Mouse (Mus musculus): ENCODE data around the gene Fbxo41. TPM values are rescaled to one million over a fixed set of nuclear protein-coding genes. Genes with fewer than 3 reads are reported as not detected.

Fbxo41 gene
- polyA plus RNA-seq (2014; fragmentation: Nextera tagmentation; extraction: Ambion mirVana), result 9.9 and 10.0 TPM in 2 replicates

DNA sequence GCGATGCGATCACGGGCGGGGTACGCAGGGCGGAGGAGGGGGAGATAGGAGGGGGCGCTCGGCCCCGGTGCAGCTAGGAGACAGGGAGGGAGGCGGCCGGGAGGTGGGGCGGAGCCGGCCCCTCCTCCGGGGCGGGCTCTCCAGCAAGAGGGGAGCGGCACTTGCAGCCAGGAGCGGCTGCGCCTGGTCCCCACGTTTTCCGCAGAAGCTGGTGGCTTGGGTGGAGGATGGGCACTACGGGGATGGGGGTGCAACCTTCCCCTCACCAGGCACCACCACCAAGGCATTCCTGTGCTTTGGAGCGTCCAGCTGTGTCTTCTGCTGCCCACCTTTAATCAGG, at the start of gene Fbxo41:
Fbxo41 (minus strand) TSS at position 84 of the 340 bp plus-strand sequence.
- Histone ChIP-seq H3K27me3 (ENCODE audit: control insufficient read depth, insufficient read depth, low read length) (no peaks in the 10 kb centered on the region; the same call in 1 of the 2 replicates), H3K36me3 (ENCODE audit: control insufficient read depth, insufficient read depth, low read length) (no peaks in the 10 kb centered on the region), H3K9ac (replicated peaks; ENCODE audit: low read depth, low read length) (peak within 1 kb of the TSS; percentile 90), H3K4me2 (ENCODE audit: low read depth, low read length) (peak within 1 kb of the TSS; percentile 74), H3K9me3 (ENCODE audit: control insufficient read depth, low read length) (no peaks in the 10 kb centered on the region), H3K4me1 (ENCODE audit: control insufficient read depth, insufficient read depth, low read length) (0 out of 2 replicates have a peak, but pooled peaks cover 3% of the 10 kb centered on the region), H3K4me3 (ENCODE audit: low read depth, low read length) (peak within 1 kb of the TSS; percentile 89), H3K27ac (ENCODE audit: low read depth, low read length) (peak within 1 kb of the TSS; percentile 80)
- peak; percentile 91 for ATAC-seq (ENCODE audit: low read depth)
- WGBS, result 5% methylated on average over 15 of the region's 22 CpGs

- WGBS, result 89% methylated on average over 5 of the region's 5 CpGs
- Histone ChIP-seq H3K36me3 (ENCODE audit: control insufficient read depth, insufficient read depth, low read length) (no peaks in the 10 kb centered on the region), H3K9ac (replicated peaks; ENCODE audit: low read depth, low read length) (no peak overlapping the region), H3K4me2 (ENCODE audit: low read depth, low read length) (no peak overlapping the region), H3K4me1 (ENCODE audit: control insufficient read depth, insufficient read depth, low read length) (no peaks in the 10 kb centered on the region), H3K27ac (ENCODE audit: low read depth, low read length) (no peak overlapping the region), H3K4me3 (ENCODE audit: low read depth, low read length) (no peak overlapping the region), H3K27me3 (ENCODE audit: control insufficient read depth, insufficient read depth, low read length) (no peaks in the 10 kb centered on the region), H3K9me3 (ENCODE audit: control insufficient read depth, low read length) (no peaks in the 10 kb centered on the region)
- no peak for ATAC-seq (ENCODE audit: low read depth)
These were observed 44.8 kb upstream of the Fbxo41 start for GRCm38 (mm10) chr6:85547642-85548041.

- no peaks in the 10 kb centered on the region for H3K27me3 ChIP-seq (ENCODE audit: control insufficient read depth, insufficient read depth, low read length)
- H3K36me3 ChIP-seq (ENCODE audit: control insufficient read depth, insufficient read depth, low read length), result no peaks in the 10 kb centered on the region
- 69% methylated on average over 13 of the region's 13 CpGs for WGBS
- no peak for ATAC-seq (ENCODE audit: low read depth)
- H3K4me2 ChIP-seq (ENCODE audit: low read depth, low read length), result no peak overlapping the region
- no peak overlapping the region for H3K27ac ChIP-seq (ENCODE audit: low read depth, low read length)
- H3K9ac ChIP-seq (replicated peaks; ENCODE audit: low read depth, low read length), result no peak overlapping the region
- H3K9me3 ChIP-seq (ENCODE audit: control insufficient read depth, low read length), result no peaks in the 10 kb centered on the region
- no peak overlapping the region for H3K4me3 ChIP-seq (ENCODE audit: low read depth, low read length)
- no peaks in the 10 kb centered on the region for H3K4me1 ChIP-seq (ENCODE audit: control insufficient read depth, insufficient read depth, low read length)
These were observed 41.6 kb upstream of the Fbxo41 start for GRCm38 (mm10) chr6:85544251-85544881.

- Histone ChIP-seq H3K36me3 (ENCODE audit: control insufficient read depth, insufficient read depth, low read length) (no peaks in the 10 kb centered on the region), H3K9ac (replicated peaks; ENCODE audit: low read depth, low read length) (no peak overlapping the region), H3K4me2 (ENCODE audit: low read depth, low read length) (no peak overlapping the region), H3K4me3 (ENCODE audit: low read depth, low read length) (no peak overlapping the region), H3K4me1 (ENCODE audit: control insufficient read depth, insufficient read depth, low read length) (no peaks in the 10 kb centered on the region), H3K9me3 (ENCODE audit: control insufficient read depth, low read length) (no peaks in the 10 kb centered on the region), H3K27me3 (ENCODE audit: control insufficient read depth, insufficient read depth, low read length) (no peaks in the 10 kb centered on the region), H3K27ac (ENCODE audit: low read depth, low read length) (no peak overlapping the region)
- WGBS, result 85% methylated on average over 10 of the region's 10 CpGs
- no peak for ATAC-seq (ENCODE audit: low read depth)
These were observed 40.8 kb upstream of the Fbxo41 start for GRCm38 (mm10) chr6:85543351-85544175.

DNA sequence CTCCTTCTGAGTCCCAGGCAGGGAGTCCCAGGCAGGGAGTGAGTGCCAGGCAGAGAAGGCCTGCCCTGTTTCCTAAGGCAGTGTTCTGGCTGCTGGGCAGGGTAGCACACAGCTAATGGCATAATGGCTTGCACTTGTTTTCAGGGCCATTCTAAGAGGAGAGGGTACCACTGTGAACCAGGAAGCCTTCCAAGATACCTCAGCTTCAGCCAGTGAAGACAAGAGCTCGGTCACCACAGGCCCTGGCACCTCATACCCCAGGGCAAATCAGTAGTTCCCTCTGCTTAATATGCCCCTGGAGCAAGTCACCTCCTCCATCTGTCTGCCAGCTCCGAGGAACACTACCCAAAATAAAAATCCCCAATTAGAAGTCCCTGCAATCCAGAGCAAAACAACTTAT, 20.0 kb upstream of the Fbxo41 start:
- Histone ChIP-seq H3K27ac (ENCODE audit: low read depth, low read length) (no peak overlapping the region), H3K36me3 (ENCODE audit: control insufficient read depth, insufficient read depth, low read length) (no peaks in the 10 kb centered on the region), H3K4me2 (ENCODE audit: low read depth, low read length) (no peak overlapping the region), H3K4me3 (ENCODE audit: low read depth, low read length) (no peak overlapping the region), H3K9ac (replicated peaks; ENCODE audit: low read depth, low read length) (no peak overlapping the region), H3K4me1 (ENCODE audit: control insufficient read depth, insufficient read depth, low read length) (peaks cover 3% of the 10 kb centered on the region; the same call in 1 of the 2 replicates), H3K27me3 (ENCODE audit: control insufficient read depth, insufficient read depth, low read length) (no peaks in the 10 kb centered on the region), H3K9me3 (ENCODE audit: control insufficient read depth, low read length) (no peaks in the 10 kb centered on the region)
- WGBS, result 74% methylated on average over 2 of the region's 2 CpGs
- ATAC-seq (ENCODE audit: low read depth), result no peak

GRCm38 (mm10) chr6:85522026-85522425, 19.2 kb upstream of the Fbxo41 start:
- no peaks in the 10 kb centered on the region for H3K27me3 ChIP-seq (ENCODE audit: control insufficient read depth, insufficient read depth, low read length)
- H3K36me3 ChIP-seq (ENCODE audit: control insufficient read depth, insufficient read depth, low read length), result no peaks in the 10 kb centered on the region
- WGBS, result 93% methylated on average over 5 of the region's 5 CpGs
- no peak overlapping the region for H3K4me3 ChIP-seq (ENCODE audit: low read depth, low read length)
- ATAC-seq (ENCODE audit: low read depth), result no peak
- no peak overlapping the region for H3K4me2 ChIP-seq (ENCODE audit: low read depth, low read length)
- peaks cover 4% of the 10 kb centered on the region; the same call in 1 of the 2 replicates for H3K4me1 ChIP-seq (ENCODE audit: control insufficient read depth, insufficient read depth, low read length)
- no peak overlapping the region for H3K9ac ChIP-seq (replicated peaks; ENCODE audit: low read depth, low read length)
- no peak overlapping the region for H3K27ac ChIP-seq (ENCODE audit: low read depth, low read length)
- H3K9me3 ChIP-seq (ENCODE audit: control insufficient read depth, low read length), result no peaks in the 10 kb centered on the region

GRCm38 (mm10) chr6:85518091-85518693, 15.4 kb upstream of the Fbxo41 start:
- Histone ChIP-seq H3K9ac (replicated peaks; ENCODE audit: low read depth, low read length) (no peak overlapping the region), H3K27ac (ENCODE audit: low read depth, low read length) (no peak overlapping the region)
- ATAC-seq (ENCODE audit: low read depth), result peak; percentile 60; the same call in 1 of the 2 replicates

DNA sequence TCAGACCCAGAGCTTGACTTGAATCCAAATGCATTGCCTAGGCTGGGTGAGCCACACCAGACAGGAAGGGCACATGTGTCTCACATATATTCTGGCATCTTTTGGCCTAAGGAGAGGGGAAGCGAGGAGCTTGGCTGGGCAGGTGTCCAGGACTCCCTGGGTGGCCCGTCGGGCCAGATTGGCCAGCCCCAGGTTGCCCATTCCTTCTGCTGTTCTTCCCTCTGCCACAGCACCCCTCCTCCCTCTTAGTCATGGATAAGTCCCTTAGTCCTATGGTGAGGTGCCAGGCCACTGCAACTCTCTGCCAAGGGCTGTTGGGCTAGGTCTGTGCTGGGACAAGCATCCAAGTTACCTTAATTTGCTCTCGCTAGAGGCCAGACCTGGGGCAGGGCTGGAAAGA, 13.1 kb upstream of the Fbxo41 start:
- Histone ChIP-seq H3K27ac (ENCODE audit: low read depth, low read length) (no peak overlapping the region), H3K9me3 (ENCODE audit: control insufficient read depth, low read length) (no peaks in the 10 kb centered on the region), H3K27me3 (ENCODE audit: control insufficient read depth, insufficient read depth, low read length) (peaks cover 50% of the 10 kb centered on the region), H3K36me3 (ENCODE audit: control insufficient read depth, insufficient read depth, low read length) (no peaks in the 10 kb centered on the region), H3K4me2 (ENCODE audit: low read depth, low read length) (no peak overlapping the region), H3K4me1 (ENCODE audit: control insufficient read depth, insufficient read depth, low read length) (peaks cover 17% of the 10 kb centered on the region), H3K4me3 (ENCODE audit: low read depth, low read length) (no peak overlapping the region), H3K9ac (replicated peaks; ENCODE audit: low read depth, low read length) (no peak overlapping the region)
- WGBS, result 79% methylated on average over 4 of the region's 4 CpGs
- ATAC-seq (ENCODE audit: low read depth), result no peak

More at GRCm38 (mm10) chr6:85518091-85518693, 15.4 kb upstream of the Fbxo41 start:
- Histone ChIP-seq H3K4me2 (ENCODE audit: low read depth, low read length) (no peak overlapping the region), H3K27me3 (ENCODE audit: control insufficient read depth, insufficient read depth, low read length) (peaks cover 28% of the 10 kb centered on the region), H3K4me1 (ENCODE audit: control insufficient read depth, insufficient read depth, low read length) (peaks cover 5% of the 10 kb centered on the region; the same call in 1 of the 2 replicates), H3K36me3 (ENCODE audit: control insufficient read depth, insufficient read depth, low read length) (no peaks in the 10 kb centered on the region), H3K4me3 (ENCODE audit: low read depth, low read length) (no peak overlapping the region), H3K9me3 (ENCODE audit: control insufficient read depth, low read length) (no peaks in the 10 kb centered on the region)
- WGBS, result 41% methylated on average over 5 of the region's 5 CpGs

- H3K36me3 ChIP-seq (ENCODE audit: control insufficient read depth, insufficient read depth, low read length), result no peaks in the 10 kb centered on the region
- H3K4me3 ChIP-seq (ENCODE audit: low read depth, low read length), result peak within 1 kb of the TSS; percentile 39
- peak within 1 kb of the TSS; percentile 34; the same call in 1 of the 2 replicates for H3K9ac ChIP-seq (replicated peaks; ENCODE audit: low read depth, low read length)
- H3K9me3 ChIP-seq (ENCODE audit: control insufficient read depth, low read length), result no peaks in the 10 kb centered on the region
- H3K27ac ChIP-seq (ENCODE audit: low read depth, low read length), result no peak within 1 kb of the TSS
- peak; percentile 67; the same call in 1 of the 2 replicates for ATAC-seq (ENCODE audit: low read depth)
- WGBS, result under 1% methylated on average over 32 of the region's 38 CpGs
- H3K27me3 ChIP-seq (ENCODE audit: control insufficient read depth, insufficient read depth, low read length), result peaks cover 59% of the 10 kb centered on the region
- peaks cover 17% of the 10 kb centered on the region for H3K4me1 ChIP-seq (ENCODE audit: control insufficient read depth, insufficient read depth, low read length)
- H3K4me2 ChIP-seq (ENCODE audit: low read depth, low read length), result peak within 1 kb of the TSS; percentile 80
These were observed 10.7 kb upstream of the Fbxo41 start, which contains the start of gene Egr4 for GRCm38 (mm10) chr6:85513531-85513910. Egr4 (minus strand) TSS chr6:85513589.

Data from neural tube, embryonic 14.5 days (tissue).